Mouse (Mus musculus): ENCODE data around the gene Psmb3. TPM values are rescaled to one million over a fixed set of nuclear protein-coding genes. Genes with fewer than 3 reads are reported as not detected.

Psmb3 gene
- polyA plus RNA-seq, 1 experiment from 2014 or later = 246 TPM

DNA sequence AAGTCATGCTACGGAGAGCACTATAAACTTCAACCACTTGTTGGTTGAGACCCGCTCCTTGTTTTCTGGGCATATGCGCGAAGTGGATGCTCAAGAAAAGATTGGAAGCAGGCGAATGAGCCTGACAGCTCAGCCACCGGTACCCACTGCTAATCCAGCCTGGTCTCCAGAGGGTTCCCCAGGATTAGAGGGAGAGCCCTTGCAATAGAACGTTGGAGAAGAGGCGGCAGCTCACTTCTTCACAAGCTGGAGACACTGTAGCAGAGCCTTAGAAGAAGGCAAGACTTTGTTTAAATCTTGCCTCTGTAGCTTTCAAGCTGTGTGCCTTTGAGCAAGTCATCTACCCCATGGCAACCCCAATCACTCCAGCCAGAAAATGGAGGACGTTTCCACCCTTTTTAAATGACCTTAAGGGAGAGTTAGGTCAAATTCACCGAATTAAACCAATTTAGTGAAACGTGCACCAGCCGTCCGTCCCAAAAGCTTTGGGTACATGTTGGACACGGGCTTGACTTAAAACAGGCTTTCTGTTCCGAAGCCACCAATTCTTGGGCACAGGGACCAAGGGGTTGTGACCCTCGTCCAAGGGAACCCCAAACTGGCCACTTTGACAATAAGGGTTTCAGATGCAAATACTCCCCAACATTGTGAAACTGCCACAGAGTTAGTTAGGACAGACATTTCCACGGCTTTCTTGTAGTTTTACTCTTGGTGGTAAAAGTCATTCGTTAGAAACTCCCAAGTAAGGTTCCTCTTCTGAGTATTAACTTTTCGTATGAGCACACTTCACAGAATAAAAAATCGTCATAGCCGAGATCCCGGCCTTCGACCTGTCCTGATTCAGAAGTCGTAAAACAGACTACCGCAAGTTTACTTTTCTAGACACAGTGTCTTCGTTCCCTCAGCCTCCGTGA is 42.2 kb upstream of the Psmb3 start:
- ATAC-seq (no peak), DNase-seq (ENCODE audit: low read depth, low spot score) (no peak)
- H3K27me3 ChIP-seq = no peaks in the 10 kb centered on the region
- ChIA-PET POLR2A (interaction anchor here (1.0 to 1.6 kb wide), 3 partner anchors 8 to 23 kb away, joined by 3 to 4 read pairs (median 3); no protein-coding TSS in a partner anchor), CTCF (interaction anchor here (0.7 kb wide), 1 partner anchor 38 kb away, joined by 3 read pairs; no protein-coding TSS in a partner anchor)
- TF ChIP-seq CTCF (IDR thresholded peaks at IDR 0.05) = no peak
- in situ Hi-C loops (cut with MboI; ENCODE audit: low pct_unique_long_range_greater_than_20kb) = no loop called here

DNA sequence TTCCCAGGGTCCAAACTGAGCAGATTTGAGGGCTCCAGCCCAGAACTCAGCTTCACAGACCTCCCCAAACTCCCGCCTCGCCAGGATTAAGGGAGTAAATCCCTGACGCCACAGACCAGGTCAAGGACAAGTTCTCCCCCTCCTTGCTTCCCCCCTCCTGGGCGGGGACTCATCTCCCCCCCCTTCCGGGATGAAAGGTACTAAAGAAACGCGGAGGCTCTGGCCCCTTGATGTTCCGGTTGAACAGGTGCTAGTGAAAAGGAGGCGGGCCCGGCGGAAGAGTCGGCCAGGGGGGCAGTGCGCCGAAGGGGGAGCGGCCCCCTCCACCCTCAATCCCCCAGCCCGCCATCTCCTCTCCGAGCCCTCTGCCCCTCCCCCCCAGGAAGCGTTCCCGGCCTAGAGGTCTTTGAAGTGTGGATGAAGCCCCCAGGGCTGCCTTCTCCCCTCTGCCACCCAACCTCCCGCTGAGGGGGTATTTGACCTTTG is 41.5 kb upstream of the Psmb3 start:
- in situ Hi-C loops (cut with MboI; ENCODE audit: low pct_unique_long_range_greater_than_20kb) = no loop called here
- no peak for ATAC-seq
- TF ChIP-seq CTCF (IDR thresholded peaks at IDR 0.05) = no peak
- ChIA-PET CTCF (no interaction called here), POLR2A (no interaction called here)
- H3K27me3 ChIP-seq = no peaks in the 10 kb centered on the region
- no peak for DNase-seq (ENCODE audit: low read depth, low spot score)

DNA sequence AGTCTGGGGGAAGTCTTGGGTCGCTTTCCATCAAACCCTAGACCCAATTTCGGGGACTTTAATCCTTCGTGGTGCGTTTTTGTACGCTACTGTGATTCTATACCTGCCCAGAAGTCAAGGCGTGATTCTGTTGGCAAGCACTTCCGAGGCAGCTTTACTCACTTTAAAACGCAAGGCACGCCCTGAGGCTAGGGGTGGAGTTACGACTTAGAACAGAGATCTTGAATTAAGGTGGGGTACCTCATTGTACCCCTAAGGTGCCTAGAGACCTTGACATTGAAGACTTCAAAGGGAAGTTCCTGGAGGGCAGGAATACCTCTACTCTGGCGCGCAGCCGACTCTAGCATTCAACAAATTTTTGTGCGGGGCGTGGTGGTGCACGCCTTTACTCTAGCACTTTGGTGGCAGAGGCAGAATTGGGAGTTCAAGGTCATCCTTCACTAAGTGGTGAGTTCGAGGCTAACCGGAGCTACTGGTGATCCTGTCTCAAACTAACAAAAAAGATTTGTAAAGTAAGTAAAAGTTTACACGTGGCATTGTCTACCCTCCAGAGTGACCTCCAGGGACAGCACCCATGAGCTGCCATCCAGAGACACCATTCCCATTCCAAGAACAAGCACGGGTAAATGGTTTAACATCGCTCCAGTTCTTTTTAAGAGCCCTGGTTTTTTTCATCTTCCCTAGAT is 40.8 kb upstream of the Psmb3 start:
- DNase-seq (ENCODE audit: low read depth, low spot score) (no peak), ATAC-seq (no peak)
- no peak for TF ChIP-seq CTCF (IDR thresholded peaks at IDR 0.05)
- in situ Hi-C loops (cut with MboI; ENCODE audit: low pct_unique_long_range_greater_than_20kb) = no loop called here
- CTCF ChIA-PET = interaction anchor here (0.9 to 1.0 kb wide), 2 partner anchors 18 to 145 kb away, joined by 3 read pairs; no protein-coding TSS in a partner anchor
- no peaks in the 10 kb centered on the region for H3K27me3 ChIP-seq
- POLR2A ChIA-PET = interaction anchor here (0.9 kb wide), 1 partner anchor 24 kb away, joined by 4 read pairs; the partner anchor contains the start of gene Cisd3

DNA sequence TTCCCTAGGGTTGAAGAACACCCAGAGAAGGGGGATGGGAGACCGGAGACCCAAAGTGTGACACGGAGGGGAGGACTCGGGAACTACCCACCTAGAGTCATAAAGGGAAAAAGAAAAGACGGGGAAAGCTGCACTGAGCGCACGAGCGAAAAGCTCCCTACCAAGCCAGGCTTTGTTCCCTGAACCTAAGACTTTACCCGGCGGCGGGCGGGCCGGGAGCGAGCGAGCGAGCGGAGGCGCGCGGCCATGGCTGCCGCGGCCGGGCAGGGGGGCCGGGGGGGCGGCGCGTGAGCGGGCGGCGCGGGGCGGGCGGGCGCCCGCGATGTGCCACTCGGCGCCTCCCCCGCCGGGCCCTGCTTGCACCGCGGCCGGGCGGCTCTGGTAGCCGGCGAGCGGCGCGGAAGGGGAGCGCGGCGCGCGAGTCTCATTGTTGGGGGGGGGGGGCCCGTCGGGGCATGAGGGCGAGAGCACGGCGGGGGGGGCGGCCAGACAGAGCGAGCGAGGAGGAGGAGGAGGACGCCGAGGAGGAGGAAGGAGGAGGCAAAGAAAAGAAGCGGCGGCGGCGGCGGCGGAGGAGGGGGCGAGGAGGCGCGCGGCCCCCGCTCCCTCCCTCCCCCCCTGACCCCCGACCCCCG is 40.2 kb upstream of the Psmb3 start, which contains the start of gene Mllt6:
Gene Mllt6, plus strand, starts transcription at position 522 of the 635 bp plus-strand sequence.
- ATAC-seq (peak; percentile 15), DNase-seq (ENCODE audit: low read depth, low spot score) (no peak)
- TF ChIP-seq CTCF (IDR thresholded peaks at IDR 0.05) = no peak
- in situ Hi-C loops (cut with MboI; ENCODE audit: low pct_unique_long_range_greater_than_20kb) = no loop called here
- ChIA-PET CTCF (interaction anchor here (0.9 to 1.0 kb wide), 2 partner anchors 18 to 146 kb away, joined by 3 read pairs; no protein-coding TSS in a partner anchor), POLR2A (interaction anchor here (0.9 kb wide), 1 partner anchor 23 kb away, joined by 4 read pairs; the partner anchor contains the start of gene Cisd3)
- no peaks in the 10 kb centered on the region for H3K27me3 ChIP-seq

DNA sequence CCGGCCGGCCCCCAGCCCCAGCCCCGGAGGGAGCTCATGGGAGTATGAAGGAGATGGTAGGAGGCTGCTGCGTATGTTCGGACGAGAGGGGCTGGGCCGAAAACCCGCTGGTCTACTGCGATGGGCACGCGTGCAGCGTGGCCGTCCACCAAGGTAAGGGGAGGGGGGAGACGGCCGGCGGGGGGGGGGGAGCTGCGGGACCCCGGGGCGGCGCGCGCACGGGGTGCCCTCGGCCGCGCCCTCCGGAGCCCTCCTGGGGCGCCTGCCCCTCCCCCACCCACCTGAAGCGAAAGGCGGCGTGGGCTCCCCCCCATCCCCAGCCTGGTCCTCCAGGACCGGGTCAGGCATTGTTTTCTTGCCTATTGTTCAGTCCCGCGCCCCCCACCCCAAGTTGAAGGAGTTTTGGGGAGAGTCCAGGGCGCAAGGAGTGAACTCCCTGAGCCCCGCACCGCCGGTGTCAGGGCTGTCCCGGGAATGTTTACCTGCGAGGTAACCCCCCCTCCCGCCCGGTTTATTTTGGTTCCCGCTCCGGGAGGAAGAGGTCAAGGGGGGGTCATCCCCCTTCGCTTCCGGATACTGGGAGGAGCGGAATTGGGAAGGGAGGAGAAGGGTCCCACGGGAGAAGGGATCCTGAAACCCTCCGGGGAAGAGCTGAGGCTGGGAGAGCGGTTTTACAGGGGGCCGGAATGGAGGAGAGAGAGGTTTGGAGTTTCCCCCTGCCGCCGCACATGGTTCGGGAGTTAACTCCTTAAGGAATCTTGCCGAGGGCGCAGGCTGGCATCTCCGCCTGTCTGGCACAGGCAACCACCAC is 39.5 kb upstream of the Psmb3 start:
- no peak for TF ChIP-seq CTCF (IDR thresholded peaks at IDR 0.05)
- in situ Hi-C loops (cut with MboI; ENCODE audit: low pct_unique_long_range_greater_than_20kb) = no loop called here
- DNase-seq (ENCODE audit: low read depth, low spot score) = no peak
- no peak for ATAC-seq
- ChIA-PET CTCF (interaction anchor here (1.0 kb wide), 1 partner anchor 19 kb away, joined by 3 read pairs; no protein-coding TSS in a partner anchor), POLR2A (interaction anchor here (0.6 kb wide), 1 partner anchor 15 kb away, joined by 3 read pairs; no protein-coding TSS in a partner anchor)
- no peaks in the 10 kb centered on the region for H3K27me3 ChIP-seq

DNA sequence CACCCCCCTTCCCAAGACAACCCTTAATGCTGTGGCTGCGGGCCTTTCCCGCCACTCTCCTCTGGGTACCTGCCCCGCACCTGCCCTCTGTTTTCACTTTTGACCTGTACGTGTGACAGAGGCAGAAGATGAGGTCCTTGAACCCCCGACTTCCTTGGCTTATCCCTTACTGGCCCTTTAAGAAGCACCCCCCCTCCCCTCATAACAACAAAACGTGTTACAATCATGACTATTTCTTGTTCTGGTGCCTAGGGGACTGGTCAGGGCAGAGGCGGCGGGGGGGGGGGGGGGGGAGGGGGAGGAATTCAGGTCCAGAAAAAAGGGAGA is 38.9 kb upstream of the Psmb3 start:
- CTCF ChIA-PET = no interaction called here
- ATAC-seq = no peak
- H3K27me3 ChIP-seq = no peaks in the 10 kb centered on the region
- POLR2A ChIA-PET = no interaction called here
- TF ChIP-seq CTCF (IDR thresholded peaks at IDR 0.05) = no peak
- in situ Hi-C loops (cut with MboI; ENCODE audit: low pct_unique_long_range_greater_than_20kb) = no loop called here
- DNase-seq (ENCODE audit: low read depth, low spot score) = no peak

DNA sequence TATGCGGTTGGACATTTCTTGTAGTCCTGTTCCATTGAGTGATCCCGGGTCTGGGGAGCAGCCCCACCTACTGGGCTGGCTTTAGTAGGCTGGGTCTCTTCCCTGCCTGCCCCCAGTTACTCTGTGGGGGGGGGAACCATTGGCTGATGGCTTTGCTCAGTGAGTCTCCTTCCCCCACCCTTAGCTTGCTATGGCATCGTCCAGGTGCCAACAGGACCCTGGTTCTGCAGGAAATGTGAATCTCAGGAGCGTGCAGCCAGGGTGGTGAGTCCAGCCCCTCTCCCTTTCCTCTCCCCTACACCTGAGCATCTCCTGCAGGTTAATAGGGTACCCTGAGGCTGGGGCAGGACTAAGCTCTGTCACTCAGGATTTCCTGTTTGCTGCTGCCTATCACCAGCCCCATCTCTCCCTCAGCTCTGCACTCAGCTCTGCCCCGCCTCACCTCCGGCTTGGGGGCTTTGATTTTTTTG is 38.4 kb upstream of the Psmb3 start:
- no peak for TF ChIP-seq CTCF (IDR thresholded peaks at IDR 0.05)
- in situ Hi-C loops (cut with MboI; ENCODE audit: low pct_unique_long_range_greater_than_20kb) = loop anchor here (5.0 kb wide), 1 partner anchor 33 kb away; no protein-coding TSS in a partner anchor
- no peaks in the 10 kb centered on the region for H3K27me3 ChIP-seq
- ChIA-PET POLR2A (interaction anchor here (0.6 kb wide), 1 partner anchor 11 kb away, joined by 3 read pairs; no protein-coding TSS in a partner anchor), CTCF (interaction anchor here (0.8 kb wide), 1 partner anchor 20 kb away, joined by 3 read pairs; no protein-coding TSS in a partner anchor)
- DNase-seq (ENCODE audit: low read depth, low spot score) (no peak), ATAC-seq (no peak)

DNA sequence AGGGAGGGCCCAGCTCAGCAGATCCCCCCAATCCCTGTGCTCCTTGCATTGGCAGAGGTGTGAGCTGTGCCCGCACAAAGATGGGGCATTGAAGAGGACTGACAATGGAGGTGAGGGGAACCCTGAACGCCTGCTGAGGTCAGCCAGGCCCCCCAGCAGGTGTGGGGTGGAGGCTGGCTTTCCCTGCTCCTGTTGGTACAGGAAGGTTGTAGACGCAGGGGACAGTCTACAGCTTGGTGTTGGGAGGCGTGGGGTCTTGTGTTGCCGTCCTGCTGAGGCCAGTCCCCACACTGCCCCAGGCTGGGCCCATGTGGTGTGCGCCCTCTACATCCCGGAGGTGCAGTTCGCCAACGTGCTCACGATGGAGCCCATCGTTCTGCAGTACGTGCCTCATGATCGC is 37.8 kb upstream of the Psmb3 start:
- CTCF ChIA-PET = interaction anchor here (0.8 kb wide), 1 partner anchor 20 kb away, joined by 3 read pairs; no protein-coding TSS in a partner anchor

DNA sequence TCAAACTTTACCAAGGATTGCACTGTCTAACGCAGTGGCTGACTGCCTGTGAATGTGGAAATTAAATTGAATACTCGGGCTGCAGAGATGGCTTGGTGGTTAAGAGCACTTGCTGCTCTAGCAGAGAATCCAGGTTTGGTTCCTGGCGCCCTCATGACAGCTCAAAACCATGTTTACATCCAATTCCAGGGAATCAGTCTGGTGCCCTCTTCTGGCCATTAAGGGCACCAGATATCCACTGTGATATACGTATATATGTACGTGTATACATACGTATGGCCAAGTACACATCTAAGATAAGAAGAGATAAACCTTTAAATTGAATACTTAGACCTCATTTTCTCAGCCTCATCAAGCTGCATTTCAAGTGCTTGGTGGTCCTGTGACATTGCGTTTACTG is 37.0 kb upstream of the Psmb3 start:
- H3K27me3 ChIP-seq = no peaks in the 10 kb centered on the region
- TF ChIP-seq CTCF (IDR thresholded peaks at IDR 0.05) = no peak
- DNase-seq (ENCODE audit: low read depth, low spot score) = no peak
- in situ Hi-C loops (cut with MboI; ENCODE audit: low pct_unique_long_range_greater_than_20kb) = loop anchor here (5.0 kb wide), 1 partner anchor 34 kb away; no protein-coding TSS in a partner anchor
- POLR2A ChIA-PET = no interaction called here
- ATAC-seq = no peak
- CTCF ChIA-PET = interaction anchor here (1.2 to 1.4 kb wide), 2 partner anchors 9 to 16 kb away, joined by 3 to 4 read pairs; no protein-coding TSS in a partner anchor

More for the DNA sequence above, 37.8 kb upstream of the Psmb3 start:
- no peak for ATAC-seq
- no peaks in the 10 kb centered on the region for H3K27me3 ChIP-seq
- no peak for DNase-seq (ENCODE audit: low read depth, low spot score)
- POLR2A ChIA-PET = no interaction called here
- no peak for TF ChIP-seq CTCF (IDR thresholded peaks at IDR 0.05)
- in situ Hi-C loops (cut with MboI; ENCODE audit: low pct_unique_long_range_greater_than_20kb) = loop anchor here (5.0 kb wide), 1 partner anchor 33 kb away; no protein-coding TSS in a partner anchor

Measured in Patski (cell line).